Comparison of ENCODE assay signal across 20 mouse cellular contexts in the genomic region with DNA sequence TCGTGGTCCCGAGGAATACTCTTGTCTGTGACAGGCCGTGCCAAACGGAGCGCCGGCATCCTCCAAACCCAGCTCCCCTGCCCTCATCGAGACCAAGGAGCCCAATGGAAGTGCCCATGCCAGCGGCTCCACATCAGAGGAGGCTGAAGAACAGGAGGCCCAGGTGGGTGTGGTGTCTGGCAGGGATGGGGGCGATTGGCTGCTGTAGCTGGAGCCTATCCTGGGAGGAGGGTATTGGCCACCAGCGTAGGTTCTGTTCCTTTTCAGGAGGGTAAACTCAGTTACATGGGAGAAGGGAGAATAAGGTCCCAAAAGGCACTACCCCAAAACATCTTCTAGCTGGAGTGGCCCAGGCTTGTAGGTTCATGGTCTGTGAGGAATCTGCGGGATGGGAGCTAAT.
"Had no signal": no experiment of that assay in that cellular context is flagged by ENCODE, and none has a peak within 500 bp of the region (broad histone marks: within the 10 kb centered on the region; RNA-seq: fewer than 3 reads in every experiment).

No protein-coding gene starts in this region.

- DNase-seq: gastrocnemius, adult 2 months; gastrocnemius, postnatal 10 days; gastrocnemius, postnatal 25 days; heart, adult 2 months; heart, postnatal 10 days; heart, postnatal 4 days; kidney, adult 18-20 months; kidney, adult 8-10 months; kidney, postnatal 10 days; kidney, postnatal 4 days; liver; liver, embryonic 13.5 days had no signal

- H3K27ac ChIP-seq: gastrocnemius, adult 2 months; heart, adult 2 months; hindbrain, embryonic 10.5 days; hindbrain, embryonic 12.5 days; hindbrain, embryonic 14.5 days; intestine, embryonic 15.5 days; layer of hippocampus, adult 2 months; left cerebral cortex, adult 2 months; limb, embryonic 10.5 days; limb, embryonic 12.5 days; liver, embryonic 13.5 days had no signal

- H3K36me3 ChIP-seq: liver, embryonic 13.5 days had no signal

- H3K4me3 ChIP-seq: gastrocnemius, adult 2 months; heart, adult 2 months; hindbrain, embryonic 10.5 days; hindbrain, embryonic 12.5 days; intestine, embryonic 15.5 days; layer of hippocampus, adult 2 months; left cerebral cortex, adult 2 months; limb, embryonic 10.5 days; limb, embryonic 12.5 days; liver, embryonic 13.5 days had no signal
